Mouse (Mus musculus) erythroblast, embryonic 14.5 days (primary cell): ENCODE results near the gene Nutf2-ps1.

Experiments
- GATA1 ChIP-seq: IDR thresholded peaks from 2 replicates; pipeline ENCODE4 v1.6.1; 2012; ENCODE audit warnings: low read length, inconsistent platforms, mixed read lengths
- TAL1 ChIP-seq: IDR thresholded peaks from 3 replicates; pipeline ENCODE4 v1.6.1; 2012; ENCODE audit warnings: low read length, inconsistent platforms, mixed read lengths

GRCm38 (mm10) chr19:53552216-53552786, 36.6 kb downstream of the Nutf2-ps1 start:
- no peak for TF ChIP-seq TAL1
- TF ChIP-seq GATA1 = no peak
